Mouse (Mus musculus): ENCODE results near the gene Pgm2l1.
"Not testable (repeated sequence)": the region's sequence is repeated elsewhere in the genome, so short reads cannot be mapped to it uniquely, and the experiment has no call there.

The Pgm2l1 gene

DNA sequence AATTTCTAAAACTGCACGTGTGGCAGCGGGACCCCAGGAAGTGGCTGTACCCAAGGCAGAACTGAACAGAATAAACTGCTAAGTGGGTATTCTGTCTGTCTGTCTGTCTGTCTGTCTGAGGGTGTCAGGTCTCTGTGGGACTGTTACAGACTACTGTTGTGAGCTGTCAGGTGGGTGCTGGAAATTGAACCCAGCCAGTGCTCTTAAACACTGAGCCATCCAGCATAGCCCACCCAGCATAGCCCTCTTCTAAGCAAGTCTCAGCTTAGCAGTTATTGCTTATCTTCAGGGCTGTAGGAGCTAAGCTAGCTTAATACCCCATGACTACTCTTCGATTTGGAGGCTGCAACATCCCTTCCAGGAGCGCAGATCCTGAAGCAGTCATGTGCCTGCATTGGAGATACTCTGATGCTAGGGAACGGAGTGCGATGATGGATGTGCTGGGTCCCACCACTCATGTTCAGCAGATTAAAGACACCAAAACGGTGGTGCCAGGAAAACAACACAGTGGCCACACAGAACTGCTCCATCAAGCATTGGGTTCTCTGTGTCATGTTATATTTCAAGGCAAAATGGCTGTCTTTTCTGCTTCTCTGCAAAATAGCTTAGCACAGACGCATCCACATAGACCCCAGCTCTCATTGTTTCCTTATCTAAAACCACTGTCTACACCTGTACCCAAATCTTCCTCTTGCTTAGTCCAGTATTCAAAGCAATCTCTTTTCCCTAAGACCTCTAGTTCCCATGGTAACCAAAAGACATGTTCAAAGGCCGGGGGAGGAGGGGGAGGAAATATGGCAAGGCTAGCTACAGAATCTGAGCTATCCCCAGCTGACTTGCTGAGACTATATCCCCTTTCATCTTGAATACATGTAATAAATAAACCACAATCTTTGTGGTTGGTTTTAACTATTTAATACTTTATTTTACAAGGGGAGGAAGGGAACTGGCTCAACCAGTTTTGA, 10.3 kb upstream of the Pgm2l1 start:
- in situ Hi-C loops (cut with MboI; ENCODE audit: low pct_unique_long_range_greater_than_20kb in 1 of 2, low sequenced_read_pairs in 2 of 2, unreplicated experiment in 1 of 2), result no loop called here

DNA sequence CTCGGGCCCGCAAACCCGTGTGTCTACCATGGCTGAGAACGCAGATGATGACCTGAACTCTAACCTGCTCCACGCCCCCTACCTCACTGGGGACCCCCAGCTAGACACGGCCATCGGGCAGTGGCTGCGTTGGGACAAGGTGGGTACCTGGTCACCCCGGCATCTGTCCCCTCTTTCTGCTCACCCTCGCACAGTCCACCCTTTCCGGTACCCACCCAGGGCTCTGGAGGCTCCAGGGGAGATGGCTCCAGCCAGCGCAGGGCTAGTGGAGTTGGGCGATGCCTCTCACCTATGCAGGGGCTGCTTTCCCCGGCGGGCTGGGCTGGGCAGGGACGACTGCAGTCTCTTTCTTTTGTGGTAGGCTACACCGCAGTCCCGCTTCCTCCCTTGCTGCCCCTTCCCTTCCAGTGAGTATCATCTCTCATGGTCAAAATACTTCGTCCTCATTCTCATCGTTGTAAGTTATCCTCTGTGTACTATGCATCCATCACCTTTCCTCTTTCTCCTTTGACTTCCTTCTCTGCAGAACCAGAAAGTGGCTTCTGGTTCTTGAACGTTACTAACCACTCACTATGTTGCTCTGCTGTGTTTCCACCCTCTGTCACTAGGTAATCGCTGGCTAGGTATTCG, 817 bp downstream of the Pgm2l1 start:
- in situ Hi-C loops (cut with MboI; ENCODE audit: low pct_unique_long_range_greater_than_20kb in 1 of 2, low sequenced_read_pairs in 2 of 2, unreplicated experiment in 1 of 2), result no loop called here

DNA sequence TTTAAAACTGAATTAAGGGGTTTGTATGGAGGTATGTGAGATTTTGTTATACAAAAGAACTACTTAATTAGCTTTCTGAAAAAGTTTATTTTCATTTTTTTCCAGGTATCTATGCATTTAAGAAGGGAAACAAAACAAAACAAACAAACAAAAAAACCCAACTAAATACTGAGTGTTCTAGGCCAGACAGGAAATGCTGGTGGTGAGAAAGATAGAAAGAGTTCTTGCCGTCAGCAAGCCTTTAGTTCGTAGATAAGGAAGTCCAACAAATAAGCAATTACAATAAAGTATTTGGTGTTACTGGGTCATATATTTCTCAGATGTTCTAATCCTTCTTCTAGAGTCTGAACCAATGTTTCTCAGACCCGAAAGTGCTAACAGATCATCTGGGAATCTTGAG, 1.8 kb downstream of the Pgm2l1 start:
- in situ Hi-C loops (cut with MboI; ENCODE audit: low pct_unique_long_range_greater_than_20kb in 1 of 2, low sequenced_read_pairs in 2 of 2, unreplicated experiment in 1 of 2), result no loop called here

DNA sequence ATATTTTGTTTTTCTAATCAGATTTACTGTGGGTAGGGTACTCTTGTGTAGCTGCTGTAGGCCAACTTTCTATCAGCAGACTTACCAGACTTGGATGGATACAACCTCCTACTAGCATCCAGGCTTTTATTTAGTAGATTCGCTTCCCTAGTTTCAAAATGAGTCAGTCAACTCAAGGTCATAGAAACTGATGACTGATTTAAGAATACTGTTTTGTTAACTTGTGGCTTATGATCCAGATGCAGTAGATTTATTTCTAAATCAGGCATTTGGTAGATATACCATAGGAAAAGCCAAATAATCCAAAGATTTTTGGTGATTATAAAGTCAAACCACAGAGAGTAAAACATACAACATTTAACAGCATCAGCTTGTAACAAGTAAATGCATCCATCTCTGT, 3.5 kb downstream of the Pgm2l1 start:
- in situ Hi-C loops (cut with MboI; ENCODE audit: low pct_unique_long_range_greater_than_20kb in 1 of 2, low sequenced_read_pairs in 2 of 2, unreplicated experiment in 1 of 2), result no loop called here

DNA sequence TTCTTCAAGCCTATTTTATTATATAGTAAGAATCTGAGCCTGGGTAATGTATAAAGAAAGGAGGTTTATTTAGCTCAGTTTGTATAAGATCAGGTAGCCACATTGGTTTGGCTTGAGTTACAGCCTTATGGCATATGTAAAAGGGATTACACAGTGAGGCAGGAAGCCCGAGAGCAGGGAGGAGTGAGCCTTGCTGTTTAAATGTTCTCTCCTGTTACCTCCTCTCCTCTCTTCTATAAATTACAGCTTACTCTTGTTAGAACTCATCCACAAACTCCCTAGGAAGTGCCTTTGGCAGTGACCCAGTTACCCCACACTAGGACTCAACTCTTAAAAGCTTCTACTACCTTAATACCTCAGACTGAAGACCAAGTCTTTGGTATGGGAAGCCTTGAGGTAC, 4.5 kb downstream of the Pgm2l1 start:
- in situ Hi-C loops (cut with MboI; ENCODE audit: low pct_unique_long_range_greater_than_20kb in 1 of 2, low sequenced_read_pairs in 2 of 2, unreplicated experiment in 1 of 2), result no loop called here

DNA sequence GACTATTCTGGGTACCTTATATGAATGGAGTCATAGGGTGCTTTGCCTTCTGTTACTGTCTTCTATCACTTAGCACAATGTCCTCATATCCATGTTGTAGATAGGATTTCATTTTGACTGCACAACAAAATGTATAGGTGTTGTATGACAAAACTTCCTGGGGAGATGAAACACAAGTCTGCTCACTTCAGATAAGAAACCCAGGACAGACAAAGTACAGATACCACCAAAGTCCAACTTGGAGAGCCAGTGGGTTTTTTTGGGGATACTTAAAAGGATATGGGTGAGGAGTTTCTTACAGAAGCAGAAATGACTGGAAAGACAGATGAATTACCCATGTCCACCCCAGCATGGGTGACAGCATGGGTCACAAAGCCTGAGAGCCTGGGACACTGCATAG, 6.5 kb downstream of the Pgm2l1 start:
- in situ Hi-C loops (cut with MboI; ENCODE audit: low pct_unique_long_range_greater_than_20kb in 1 of 2, low sequenced_read_pairs in 2 of 2, unreplicated experiment in 1 of 2), result no loop called here

DNA sequence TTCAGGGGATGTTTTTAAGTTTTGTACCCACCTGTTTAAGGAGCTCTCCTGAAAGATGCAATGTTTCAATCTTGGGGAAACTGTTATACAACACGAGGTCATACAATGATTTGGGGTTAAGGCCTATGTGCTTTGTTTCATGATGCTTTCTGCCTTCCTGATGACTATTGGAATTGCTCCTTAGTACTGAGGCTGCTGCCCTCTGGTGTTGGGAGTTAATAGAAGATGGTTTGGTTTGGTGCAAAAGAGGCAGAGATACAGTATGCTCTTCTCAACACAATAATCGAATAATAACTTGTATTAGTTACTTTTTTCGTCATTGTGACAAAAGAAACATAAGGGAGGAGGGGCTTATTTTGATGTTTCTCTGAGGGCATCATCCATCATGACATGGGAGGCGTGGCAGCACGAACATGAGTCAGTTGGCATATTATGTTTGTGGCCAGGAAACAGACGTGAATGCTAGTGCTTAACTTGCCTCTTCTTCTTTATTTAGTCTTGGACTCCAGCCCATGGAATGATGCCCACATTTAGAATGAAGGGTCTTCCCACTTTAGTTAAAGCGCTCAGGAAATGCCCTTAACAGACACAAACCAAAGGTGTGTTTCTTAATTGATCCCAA, 7.2 kb downstream of the Pgm2l1 start:
- in situ Hi-C loops (cut with MboI; ENCODE audit: low pct_unique_long_range_greater_than_20kb in 1 of 2, low sequenced_read_pairs in 2 of 2, unreplicated experiment in 1 of 2), result no loop called here

DNA sequence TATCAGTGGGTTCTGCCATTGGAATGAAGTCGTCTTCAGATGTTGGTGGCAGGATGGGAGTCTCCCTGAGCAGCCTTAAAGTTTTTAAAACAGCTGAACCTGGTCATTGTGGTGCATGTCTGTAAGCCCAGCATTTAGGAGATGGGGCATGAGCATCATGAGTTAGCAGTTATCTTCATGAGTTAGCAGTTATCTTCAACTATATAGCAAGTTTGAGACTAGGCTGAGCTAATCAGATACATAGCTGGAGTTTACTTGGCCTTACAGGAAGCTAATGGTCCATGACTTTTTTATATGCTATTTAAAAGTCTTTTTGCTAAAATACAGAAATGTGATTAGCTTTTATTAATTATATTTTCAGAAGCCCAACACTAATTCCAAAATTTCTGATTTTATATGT, 11.1 kb downstream of the Pgm2l1 start:
- in situ Hi-C loops (cut with MboI; ENCODE audit: low pct_unique_long_range_greater_than_20kb in 1 of 2, low sequenced_read_pairs in 2 of 2, unreplicated experiment in 1 of 2), result no loop called here

DNA sequence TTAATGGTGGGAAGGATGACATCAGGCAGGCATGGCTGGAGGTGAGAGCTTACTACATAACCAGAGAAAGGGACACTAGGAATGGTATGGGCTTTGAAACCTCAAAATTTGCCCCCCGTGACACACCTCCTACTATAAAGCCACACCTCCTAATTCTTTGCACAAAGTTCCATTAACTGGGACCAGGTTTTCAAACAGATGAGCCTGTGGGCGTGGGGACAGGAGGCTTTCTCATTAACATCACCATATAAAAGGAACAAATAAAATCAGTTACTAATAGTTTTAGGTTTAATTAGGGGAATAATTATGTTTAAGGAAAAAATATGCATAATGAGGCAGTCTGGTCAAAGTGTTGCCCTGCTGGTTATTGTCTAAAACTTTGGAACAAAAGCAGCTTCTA, 13.4 kb downstream of the Pgm2l1 start:
- in situ Hi-C loops (cut with MboI; ENCODE audit: low pct_unique_long_range_greater_than_20kb in 1 of 2, low sequenced_read_pairs in 2 of 2, unreplicated experiment in 1 of 2), result no loop called here

DNA sequence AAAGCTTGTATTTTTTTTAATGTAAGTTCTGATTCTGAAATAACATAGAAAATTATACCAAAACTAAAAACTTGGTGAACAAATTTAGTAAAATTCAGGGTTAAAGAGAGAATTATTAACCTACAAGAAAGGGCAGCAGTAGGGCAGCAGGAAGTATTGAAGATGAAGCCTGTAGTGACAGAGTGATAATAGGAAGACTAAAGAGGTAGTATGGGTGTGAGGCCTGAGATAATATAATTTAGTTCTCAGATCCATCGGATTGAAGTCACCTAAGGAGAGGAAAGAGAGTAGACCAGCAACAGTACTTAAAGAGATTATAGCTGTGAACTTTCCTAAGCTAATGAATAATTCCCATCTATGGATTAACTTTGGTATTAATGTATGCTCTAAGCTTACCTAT, 15.8 kb downstream of the Pgm2l1 start:
- in situ Hi-C loops (cut with MboI; ENCODE audit: low pct_unique_long_range_greater_than_20kb in 1 of 2, low sequenced_read_pairs in 2 of 2, unreplicated experiment in 1 of 2), result no loop called here

DNA sequence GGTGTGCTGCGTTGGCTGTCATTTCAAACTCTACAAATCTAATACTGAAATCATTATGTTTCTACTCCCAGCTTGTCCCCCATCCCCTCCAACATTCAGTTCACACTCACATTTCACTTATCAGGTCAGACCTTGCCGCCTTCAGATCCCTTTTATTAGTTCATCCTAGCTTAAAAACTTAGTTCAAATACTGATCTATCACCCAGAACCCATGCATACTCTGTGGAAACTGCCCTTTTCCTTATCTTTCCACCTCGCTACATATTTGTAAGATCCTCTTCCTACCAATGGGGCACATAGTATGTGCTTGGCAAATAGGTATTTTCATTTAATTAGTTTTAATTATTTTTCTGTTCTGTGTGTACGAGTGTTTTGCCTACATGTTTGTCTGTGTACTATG, 17.0 kb downstream of the Pgm2l1 start:
- in situ Hi-C loops (cut with MboI; ENCODE audit: low pct_unique_long_range_greater_than_20kb in 1 of 2, low sequenced_read_pairs in 2 of 2, unreplicated experiment in 1 of 2), result no loop called here

DNA sequence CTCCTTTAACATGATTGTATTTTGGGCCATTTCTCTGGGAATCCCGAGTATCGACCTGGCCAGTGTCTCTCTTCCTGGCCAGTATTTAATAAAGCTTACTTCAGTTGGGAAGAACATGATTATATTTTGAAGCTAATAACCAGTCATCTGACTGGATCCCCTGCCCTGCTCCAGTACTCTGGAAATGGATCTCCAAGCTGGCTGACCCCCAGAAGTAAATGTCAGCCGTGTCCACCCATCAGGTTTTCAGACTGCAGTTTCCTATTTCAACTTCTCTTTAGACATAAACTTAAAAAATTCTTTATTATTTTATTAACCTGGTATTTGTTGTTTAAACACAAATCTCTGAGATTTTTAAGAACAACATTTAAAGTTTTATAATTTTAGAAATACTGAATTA, 18.0 kb downstream of the Pgm2l1 start:
- in situ Hi-C loops (cut with MboI; ENCODE audit: low pct_unique_long_range_greater_than_20kb in 1 of 2, low sequenced_read_pairs in 2 of 2, unreplicated experiment in 1 of 2), result no loop called here

DNA sequence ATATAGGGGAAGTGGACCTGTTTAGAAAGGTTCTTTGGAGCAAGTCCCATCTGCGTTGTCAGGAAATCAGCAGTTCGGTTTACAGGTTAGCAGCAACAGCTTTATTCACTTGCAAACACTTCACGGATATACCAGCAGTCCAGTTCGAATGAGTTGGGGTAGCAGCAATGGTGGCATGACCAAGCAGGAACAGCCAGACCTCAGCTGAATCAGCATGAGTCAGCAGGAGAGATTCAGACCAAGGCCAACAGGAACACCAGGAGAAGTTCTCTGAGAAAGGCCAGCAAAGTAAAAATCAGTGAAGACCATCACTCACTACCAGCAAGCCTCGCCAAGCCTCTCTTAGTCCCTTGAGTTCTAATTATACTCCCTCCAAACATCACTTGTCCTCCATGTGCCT, 23.5 kb downstream of the Pgm2l1 start:
- in situ Hi-C loops (cut with MboI; ENCODE audit: low pct_unique_long_range_greater_than_20kb in 1 of 2, low sequenced_read_pairs in 2 of 2, unreplicated experiment in 1 of 2), result no loop called here

DNA sequence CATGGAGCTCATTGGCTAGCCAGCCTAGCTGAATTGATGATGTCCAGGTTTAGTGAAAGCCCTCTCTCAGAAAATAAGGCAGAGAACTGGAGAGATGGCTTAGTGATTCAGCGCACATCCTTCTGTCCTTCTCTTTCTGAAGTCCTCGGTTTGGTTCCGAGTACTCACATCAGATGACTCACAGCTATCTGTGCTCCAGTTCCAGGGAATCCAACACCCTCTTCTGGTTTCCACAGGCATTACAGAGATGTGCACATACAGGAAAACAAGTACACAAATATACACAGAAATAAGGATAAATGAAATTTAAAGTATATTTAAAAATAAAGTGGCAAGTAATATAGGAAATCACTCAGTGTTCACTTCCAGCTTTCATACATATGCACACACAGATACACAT, 35.2 kb downstream of the Pgm2l1 start:
- in situ Hi-C loops (cut with MboI; ENCODE audit: low pct_unique_long_range_greater_than_20kb in 1 of 2, low sequenced_read_pairs in 2 of 2, unreplicated experiment in 1 of 2), result no loop called here

DNA sequence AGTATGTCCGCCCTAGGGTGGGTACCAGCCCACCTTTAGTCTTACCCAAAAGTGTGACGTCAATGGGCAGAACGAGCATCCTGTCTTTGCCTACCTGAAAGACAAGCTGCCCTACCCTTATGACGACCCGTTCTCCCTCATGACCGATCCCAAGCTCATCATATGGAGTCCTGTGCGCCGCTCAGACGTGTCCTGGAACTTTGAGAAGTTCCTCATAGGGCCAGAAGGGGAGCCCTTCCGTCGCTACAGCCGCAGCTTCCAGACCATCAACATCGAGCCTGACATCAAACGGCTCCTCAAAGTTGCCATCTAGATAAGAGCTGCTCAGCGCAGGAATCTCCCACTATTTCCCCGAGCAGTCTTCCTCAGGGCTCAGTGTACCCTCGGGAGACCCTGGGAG, 37.7 kb downstream of the Pgm2l1 start:
- in situ Hi-C loops (cut with MboI; ENCODE audit: low pct_unique_long_range_greater_than_20kb in 1 of 2, low sequenced_read_pairs in 2 of 2, unreplicated experiment in 1 of 2), result not testable (repeated sequence)

DNA sequence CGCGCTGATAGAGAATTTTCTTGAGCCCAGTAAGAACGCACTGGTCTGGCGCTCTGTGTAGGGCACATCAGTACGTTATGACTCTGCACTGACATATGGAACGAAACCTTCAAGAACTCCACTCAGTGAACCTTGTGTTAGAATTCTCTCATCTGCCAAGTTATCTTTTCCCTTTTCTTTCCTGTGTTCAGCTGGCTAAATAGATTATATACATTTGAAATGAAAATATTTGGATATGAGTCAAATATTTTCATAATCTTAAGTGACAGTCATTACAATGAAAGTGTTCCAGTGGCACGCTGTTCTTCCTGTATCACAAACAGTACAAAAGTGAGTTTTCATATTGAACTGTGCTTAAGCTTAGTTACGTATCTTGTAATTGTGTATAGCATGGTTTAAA, 45.2 kb downstream of the Pgm2l1 start:
- in situ Hi-C loops (cut with MboI; ENCODE audit: low pct_unique_long_range_greater_than_20kb in 1 of 2, low sequenced_read_pairs in 2 of 2, unreplicated experiment in 1 of 2), result no loop called here

DNA sequence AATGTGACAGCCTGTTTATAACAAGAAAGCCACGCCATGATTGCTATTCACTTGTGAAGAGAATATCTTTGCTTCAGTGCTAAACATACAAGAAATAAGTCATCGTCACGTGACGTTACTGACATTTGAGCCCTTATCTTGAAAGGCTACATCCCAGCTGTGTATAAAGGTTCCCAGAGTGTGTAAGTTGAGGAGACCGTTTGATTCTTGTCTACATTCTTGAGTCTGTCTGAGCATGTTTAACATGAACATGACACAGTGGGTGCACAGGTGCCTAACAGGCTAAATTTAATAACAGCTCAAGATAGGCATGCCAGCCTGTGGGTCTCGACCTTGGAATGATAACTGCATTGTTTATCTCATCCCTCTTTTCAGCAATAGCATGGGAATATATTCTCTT, 47.3 kb downstream of the Pgm2l1 start:
- in situ Hi-C loops (cut with MboI; ENCODE audit: low pct_unique_long_range_greater_than_20kb in 1 of 2, low sequenced_read_pairs in 2 of 2, unreplicated experiment in 1 of 2), result no loop called here

DNA sequence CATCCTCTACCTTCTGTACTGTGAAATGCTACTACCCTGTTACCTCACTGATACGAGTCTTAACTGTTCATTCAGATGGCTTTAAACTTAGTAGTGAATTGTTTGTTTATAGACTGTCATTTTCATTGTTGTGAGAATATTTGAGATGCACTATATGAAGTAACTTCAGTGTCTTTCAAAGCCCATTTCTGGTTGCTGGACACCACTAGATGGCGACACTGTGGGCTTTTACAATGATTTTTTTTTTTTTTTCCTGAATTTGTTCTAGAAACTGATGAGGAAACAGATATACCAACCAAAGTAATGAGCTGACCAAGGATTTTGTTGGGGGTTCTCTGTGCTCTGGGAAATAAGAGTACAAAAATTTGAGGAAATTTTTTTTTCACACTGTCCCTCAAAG, 49.2 kb downstream of the Pgm2l1 start:
- in situ Hi-C loops (cut with MboI; ENCODE audit: low pct_unique_long_range_greater_than_20kb in 1 of 2, low sequenced_read_pairs in 2 of 2, unreplicated experiment in 1 of 2), result no loop called here

DNA sequence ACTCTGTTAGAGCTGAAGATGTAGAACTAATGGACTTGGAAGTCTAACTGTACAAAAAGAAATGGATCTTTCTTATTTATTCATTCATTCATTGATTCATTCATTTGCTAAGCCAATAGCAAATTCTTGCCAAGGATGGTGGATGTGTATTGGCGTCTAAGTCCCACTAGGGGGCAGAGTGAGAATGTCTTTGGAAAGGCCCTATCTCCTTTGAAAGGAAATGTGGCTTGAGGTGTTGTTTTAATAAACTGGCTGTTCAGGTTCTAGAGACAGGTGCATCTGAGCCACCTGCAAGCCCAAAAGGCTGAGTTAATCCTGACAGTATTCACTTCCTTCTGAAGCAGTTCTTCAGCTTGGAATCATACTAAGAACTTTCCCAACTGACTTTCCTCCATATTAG, 52.6 kb downstream of the Pgm2l1 start:
- in situ Hi-C loops (cut with MboI; ENCODE audit: low pct_unique_long_range_greater_than_20kb in 1 of 2, low sequenced_read_pairs in 2 of 2, unreplicated experiment in 1 of 2), result loop anchor here in 1 of 2 experiments (5.0 kb wide), 1 partner anchor 47 kb away; no protein-coding TSS in a partner anchor
